Mouse (Mus musculus): ENCODE data around the gene Smim5.
"Not testable (repeated sequence)": the region's sequence is repeated elsewhere in the genome, so short reads cannot be mapped to it uniquely, and the experiment has no call there.

Gene Smim5

DNA sequence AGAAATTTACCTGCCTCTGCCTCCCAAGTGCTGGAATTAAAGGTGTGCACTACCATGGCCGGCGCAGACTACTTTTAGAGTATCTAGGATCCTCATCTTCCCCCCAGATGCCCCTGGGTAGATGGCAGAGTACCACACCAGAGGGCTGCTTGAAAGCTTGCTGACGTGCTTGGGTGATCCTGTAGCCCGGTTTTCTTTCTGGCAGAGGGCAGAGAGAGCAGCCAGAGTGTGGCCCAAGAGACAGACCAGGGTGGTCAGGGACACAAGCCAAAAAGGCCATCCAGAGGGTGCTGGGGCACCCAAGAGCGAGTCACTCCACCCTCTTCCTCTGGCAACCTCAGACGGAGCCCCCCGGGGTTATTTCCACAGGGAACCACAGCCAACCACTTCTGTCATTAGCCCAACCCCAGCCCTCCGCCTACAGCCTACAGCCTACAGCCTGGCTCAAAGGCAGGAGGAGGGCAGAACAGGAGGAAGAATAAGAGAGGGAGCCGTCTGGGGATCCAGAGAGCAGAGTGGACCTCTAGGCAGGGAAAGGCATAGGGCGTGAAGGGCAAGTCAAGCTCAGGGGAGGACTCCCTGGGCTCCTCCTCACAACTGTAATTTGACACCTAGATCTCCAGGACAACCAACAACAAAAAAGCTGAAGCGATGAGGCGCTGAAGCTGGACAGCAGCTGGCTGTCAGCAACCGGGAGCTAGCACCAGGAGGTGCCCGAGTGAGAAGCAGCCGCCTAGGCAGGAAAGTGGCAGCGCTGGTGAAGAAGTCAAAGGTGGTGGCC lies at the start of gene Smim5:
Gene Smim5, plus strand, starts transcription at position 481 of the 781 bp plus-strand sequence.
- in situ Hi-C loops (cut with MboI; ENCODE audit: unreplicated experiment in 2 of 2): loop anchor here in 1 of 2 experiments (25.0 kb wide), 1 partner anchor 913 kb away; no protein-coding TSS in a partner anchor

DNA sequence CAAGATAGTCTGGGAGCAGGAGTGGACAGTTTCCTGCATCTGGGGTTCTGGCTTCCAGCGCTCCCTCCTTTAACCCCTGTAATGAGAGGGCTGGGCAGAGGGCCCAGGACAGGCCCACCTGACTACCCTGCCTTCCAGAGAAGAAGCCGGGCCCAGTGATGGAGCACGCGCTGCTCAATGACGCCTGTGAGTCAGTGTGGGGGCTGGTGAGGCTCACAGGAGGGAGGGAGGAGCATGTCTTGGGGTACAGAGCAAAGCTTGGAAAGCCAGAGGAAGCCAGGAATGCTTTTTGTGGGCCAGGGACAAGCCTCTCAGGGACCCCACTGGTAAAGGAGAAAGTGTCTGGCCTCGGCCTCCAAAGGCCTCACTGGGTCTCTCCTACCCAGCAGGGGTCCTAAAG lies 45.1 kb upstream of the Smim5 start:
- in situ Hi-C loops (cut with MboI; ENCODE audit: unreplicated experiment in 2 of 2): no loop called here

DNA sequence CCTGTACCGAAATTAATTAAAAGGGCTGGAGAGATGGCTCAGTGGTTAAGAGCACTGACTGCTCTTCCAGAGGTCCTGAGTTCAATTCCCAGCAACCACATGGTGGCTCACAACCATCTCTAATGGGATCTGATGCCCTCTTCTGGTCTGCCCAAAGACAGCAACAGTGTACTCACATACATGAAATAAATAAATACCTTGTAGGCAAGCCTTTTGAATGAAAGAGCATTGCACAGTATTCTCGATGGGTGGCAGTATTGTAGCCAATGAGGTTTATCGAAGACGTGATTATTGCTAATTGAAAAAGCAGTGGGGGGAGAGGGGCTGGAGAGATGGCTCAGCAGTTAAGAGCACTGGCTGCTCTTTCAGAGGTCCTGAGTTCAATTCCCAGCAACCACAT lies 42.6 kb upstream of the Smim5 start:
- in situ Hi-C loops (cut with MboI; ENCODE audit: unreplicated experiment in 2 of 2): not testable (repeated sequence)

DNA sequence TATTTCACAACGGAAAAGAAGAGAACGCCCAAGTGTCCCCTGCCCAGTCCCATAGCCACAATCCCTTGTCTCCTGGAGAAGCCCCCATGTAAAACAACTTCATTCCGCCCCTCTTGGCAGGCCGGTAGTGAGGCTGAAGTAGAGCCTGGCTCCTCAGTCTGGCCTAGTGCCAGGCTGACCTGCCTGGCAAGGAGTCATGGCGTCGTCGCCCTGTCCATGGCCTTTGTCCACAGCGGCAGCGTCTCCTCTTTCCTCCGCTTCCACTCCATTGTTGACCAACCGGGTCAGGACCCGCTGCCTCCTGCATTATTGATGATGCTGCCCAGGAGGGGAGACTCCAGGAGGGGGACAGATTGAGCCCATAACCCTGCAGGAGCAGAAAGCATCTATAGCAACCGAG lies 41.8 kb upstream of the Smim5 start:
- in situ Hi-C loops (cut with MboI; ENCODE audit: unreplicated experiment in 2 of 2): no loop called here

DNA sequence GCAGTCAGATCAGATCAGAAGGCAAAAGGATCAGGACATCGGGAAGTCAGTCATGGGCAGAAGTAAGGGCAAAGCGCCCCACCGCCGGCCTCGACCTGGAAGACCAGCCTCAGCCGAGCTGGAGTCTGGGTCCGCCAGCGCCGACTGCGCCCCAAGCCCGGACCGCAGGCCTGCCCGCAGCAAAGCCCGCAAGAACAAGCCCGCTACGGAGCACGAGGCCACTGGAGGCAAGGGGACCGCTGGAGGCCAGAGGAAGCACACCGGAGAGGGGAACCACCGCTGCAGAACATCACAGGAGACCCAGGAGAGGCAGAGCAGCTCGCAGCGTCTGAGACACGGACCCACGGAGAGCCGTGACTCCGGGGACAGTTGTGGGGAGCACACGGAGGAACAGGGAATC lies 41.4 kb upstream of the Smim5 start, which contains the start of gene Myo15b:
Gene Myo15b, plus strand, starts transcription at position 53 of the 400 bp plus-strand sequence.
- in situ Hi-C loops (cut with MboI; ENCODE audit: unreplicated experiment in 2 of 2): no loop called here

DNA sequence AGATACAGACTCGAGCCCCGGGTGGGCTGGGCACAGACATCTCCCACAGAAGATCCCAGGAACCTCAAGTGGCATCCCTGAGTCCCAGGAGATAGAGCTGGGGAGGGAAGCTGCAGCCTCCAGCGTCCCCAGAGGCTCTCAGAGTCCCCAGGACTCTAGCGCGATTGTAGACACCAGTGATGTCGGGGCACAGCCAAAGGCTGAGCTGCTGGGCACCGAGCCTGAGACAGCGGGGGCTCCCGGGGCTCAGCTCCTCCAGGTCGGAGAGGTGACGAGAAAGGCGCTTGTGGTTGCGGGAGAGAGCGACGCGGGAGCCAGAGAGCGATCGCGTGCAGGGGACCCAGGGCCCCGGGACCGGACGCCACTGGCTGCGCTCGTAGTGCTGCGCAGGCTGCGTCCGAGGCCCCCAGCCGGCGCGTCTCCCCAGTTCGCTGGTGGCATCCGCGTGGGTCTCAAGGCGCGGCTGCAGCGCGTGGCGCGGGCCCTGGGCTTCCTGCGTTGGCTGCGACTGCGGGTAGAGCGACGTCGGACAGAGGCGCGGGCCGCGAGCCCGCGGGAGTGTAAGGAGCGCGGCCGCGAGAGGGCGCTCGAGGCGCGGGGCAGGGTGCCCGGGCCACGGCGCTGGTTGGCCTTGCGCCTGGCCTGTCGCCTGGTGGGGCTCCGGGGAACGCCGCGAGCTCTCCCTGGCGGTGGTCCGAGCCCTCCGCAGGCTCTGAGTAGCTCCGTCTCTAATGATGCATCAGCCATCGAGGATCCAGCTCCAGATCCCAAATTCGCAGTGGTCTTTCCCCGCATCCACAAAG lies 40.4 kb upstream of the Smim5 start:
- in situ Hi-C loops (cut with MboI; ENCODE audit: unreplicated experiment in 2 of 2): no loop called here

DNA sequence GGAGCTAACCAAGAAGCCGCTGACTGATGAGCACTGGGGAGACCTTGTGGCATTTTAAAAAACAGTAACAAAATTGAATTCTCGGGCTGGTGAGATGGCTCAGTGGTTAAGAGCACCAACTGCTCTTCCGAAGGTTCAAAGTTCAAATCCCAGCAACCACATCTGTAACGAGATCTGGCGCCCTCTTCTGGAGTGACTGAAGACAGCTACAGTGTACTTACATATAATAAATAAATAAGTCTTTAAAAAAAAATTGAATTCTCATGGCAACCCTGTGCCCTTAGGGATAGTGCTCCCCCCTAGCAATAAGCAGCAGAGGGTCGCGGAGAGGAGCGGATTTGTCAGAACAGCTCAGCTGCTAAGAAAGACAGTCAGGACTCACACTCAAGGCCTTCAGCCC lies 35.9 kb upstream of the Smim5 start:
- in situ Hi-C loops (cut with MboI; ENCODE audit: unreplicated experiment in 2 of 2): no loop called here

DNA sequence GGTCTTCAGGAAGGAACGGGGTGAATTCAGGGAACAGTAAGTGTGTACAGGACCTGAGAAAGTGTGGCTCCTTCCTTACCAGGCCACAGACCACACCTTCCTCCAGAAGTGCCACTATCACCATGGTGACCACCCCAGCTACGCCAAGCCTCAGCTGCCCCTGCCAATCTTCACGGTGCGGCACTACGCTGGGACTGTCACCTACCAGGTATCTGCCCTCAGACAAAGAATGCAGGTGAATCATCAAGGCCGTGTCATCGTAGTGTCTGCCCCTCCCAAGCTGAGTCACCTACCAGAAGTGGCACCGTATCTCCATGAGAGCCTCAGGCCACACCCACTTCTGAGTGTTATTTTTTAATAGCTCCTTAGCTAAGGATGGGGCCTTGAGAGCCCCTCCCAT lies 30.4 kb upstream of the Smim5 start:
- in situ Hi-C loops (cut with MboI; ENCODE audit: unreplicated experiment in 2 of 2): no loop called here

DNA sequence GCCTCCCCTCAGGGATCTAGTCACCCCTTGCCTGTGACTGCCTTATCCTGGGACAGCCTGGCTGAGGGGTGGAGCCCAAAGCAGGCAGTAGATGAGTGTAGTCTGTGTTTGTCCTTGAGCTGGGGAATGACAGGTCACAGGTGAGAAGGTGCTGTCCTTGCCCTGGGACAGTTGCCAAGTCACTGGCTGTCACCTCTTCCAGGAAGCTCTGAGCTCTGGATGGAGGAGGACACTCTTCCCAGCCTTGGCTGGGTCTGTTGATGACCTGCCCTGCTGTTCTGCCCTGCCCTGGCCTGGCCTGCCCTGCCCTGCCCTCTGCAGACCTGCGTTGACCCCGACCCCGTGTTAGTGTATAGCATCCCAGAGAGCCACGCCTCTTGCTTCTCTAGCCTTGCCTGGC lies 27.3 kb upstream of the Smim5 start:
- in situ Hi-C loops (cut with MboI; ENCODE audit: unreplicated experiment in 2 of 2): loop anchor here in 1 of 2 experiments (5.0 kb wide), 1 partner anchor 145 kb away; no protein-coding TSS in a partner anchor

DNA sequence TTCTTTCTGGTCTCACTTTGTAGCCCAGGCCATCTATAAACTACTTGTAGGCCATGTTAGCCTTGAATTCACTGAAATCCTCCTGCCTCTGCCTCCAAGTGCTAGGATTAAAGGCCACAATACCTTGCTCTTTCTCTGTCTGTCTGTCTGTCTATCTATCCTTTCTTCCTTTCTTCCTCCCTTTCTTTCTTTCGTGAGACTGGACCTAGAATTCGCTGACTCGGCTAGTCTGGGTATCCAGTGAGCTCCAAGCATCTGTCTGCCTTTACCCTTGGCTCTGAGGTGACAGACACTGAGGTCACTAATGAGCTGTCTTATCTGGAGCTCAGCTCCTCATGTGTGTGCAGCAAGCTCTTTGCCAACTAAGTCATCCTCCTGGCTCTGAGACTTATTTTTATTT lies 23.8 kb upstream of the Smim5 start:
- in situ Hi-C loops (cut with MboI; ENCODE audit: unreplicated experiment in 2 of 2): loop anchor here (5.0 to 25.0 kb wide), 2 partner anchors 154 to 936 kb away; no protein-coding TSS in a partner anchor

DNA sequence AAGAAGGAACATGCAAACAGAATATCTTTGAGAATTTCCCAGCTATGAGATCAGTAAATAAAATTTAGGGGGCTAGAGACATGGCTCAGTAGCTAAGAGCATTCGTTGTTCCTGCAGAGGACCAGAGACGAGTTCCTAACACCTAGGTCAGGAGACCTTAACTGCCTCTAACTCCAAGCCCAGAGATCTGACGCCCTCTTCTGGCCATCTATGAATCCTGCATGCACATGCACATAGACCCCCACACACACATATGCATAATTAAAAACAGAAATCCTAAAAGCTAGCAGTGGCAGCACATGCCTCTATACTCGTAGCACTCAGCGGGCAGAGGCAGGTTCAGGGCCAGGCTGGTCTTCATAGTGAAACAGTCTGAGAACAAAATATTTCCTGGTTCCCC lies 23.3 kb upstream of the Smim5 start:
- in situ Hi-C loops (cut with MboI; ENCODE audit: unreplicated experiment in 2 of 2): loop anchor here (5.0 to 25.0 kb wide), 2 partner anchors 154 to 936 kb away; no protein-coding TSS in a partner anchor

DNA sequence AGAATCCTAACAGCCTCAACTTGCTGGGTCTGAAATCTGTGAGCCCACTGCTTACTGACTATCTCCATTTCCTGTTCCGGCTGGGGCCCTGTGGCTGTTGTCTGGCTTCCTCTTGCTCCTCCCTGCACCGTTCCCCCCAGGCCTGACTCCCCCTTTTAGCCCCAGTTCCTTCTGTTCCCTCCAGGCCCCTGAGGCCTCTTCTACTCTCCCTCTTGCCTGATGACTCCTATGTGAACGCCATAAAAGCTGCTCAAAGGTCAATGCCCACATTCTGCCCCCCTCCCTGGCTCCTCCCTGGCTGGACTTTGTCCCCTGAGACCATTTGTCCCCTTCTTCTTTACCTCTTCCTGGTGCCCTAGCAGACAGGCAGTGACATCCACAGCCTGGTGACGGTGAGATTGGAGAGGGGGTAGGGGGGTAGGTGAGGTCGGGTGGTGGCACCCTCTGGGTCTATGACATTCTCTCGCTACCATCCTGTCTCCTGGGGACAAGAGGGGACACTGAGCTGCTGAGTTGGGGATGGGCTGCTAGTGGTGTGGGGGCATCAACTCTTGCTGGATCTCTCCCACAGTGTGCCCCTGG lies 22.5 kb upstream of the Smim5 start:
- in situ Hi-C loops (cut with MboI; ENCODE audit: unreplicated experiment in 2 of 2): loop anchor here (5.0 to 25.0 kb wide), 2 partner anchors 155 to 935 kb away; no protein-coding TSS in a partner anchor

DNA sequence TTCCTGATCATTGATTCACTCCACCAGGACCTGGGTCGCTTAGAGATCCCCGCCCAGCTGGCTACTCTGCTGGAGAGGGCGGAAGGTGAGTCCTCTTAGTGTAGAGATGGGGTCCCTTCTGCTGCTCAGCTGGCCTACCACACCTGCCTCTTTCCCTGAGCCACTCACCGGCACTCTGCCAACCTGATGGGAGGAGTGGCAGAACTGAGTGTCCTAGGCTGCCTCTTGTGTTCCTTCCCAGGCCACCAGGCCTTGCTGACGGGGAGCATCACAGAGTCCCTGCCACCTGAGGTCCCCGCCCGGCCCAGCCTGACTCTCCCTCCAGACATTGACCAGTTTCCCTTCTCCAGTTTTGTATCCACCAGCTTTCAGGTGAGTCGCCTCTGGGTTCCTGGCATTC lies 21.7 kb upstream of the Smim5 start:
- in situ Hi-C loops (cut with MboI; ENCODE audit: unreplicated experiment in 2 of 2): loop anchor here (5.0 to 25.0 kb wide), 2 partner anchors 156 to 934 kb away; no protein-coding TSS in a partner anchor

DNA sequence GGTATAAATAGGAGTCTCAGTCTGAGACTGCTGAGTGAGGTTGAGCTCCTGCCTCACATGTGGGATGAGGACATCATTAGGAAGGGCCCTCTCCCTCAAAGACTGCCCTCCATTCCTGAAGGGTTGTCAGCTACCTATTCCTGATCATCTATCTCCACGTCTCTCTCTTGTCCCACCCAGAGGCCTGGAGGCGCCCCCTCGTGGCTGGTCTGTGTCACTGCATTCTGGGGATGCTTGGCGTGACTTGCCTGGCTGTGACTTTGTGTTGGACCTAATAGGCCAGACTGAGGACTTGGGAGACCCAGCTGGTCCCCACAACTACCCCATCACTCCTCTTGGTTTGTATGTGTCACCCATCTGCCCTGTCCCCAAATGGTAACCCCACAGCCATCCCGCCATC lies 18.8 kb upstream of the Smim5 start:
- in situ Hi-C loops (cut with MboI; ENCODE audit: unreplicated experiment in 2 of 2): loop anchor here in 1 of 2 experiments (25.0 kb wide), 1 partner anchor 931 kb away; no protein-coding TSS in a partner anchor

DNA sequence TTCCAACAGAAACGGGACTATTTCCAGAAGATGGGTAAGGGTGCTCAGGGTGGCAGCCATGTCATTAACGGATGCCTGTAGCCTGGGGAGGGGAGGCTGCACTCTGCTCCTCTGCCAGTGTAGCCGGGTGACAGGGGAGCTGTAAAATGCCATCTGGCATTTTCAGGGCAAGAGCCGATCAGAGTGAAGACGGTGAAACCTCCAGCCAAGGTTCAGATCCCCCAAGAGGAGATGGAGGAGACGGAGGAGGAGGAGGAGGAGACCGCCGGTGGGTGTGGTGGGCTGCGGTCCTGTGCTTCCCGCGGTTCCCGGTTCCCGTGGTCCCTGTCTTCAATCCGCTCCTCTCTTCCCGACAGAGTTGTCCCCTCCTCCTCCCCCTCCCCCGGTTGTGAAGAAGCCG lies 16.5 kb upstream of the Smim5 start:
- in situ Hi-C loops (cut with MboI; ENCODE audit: unreplicated experiment in 2 of 2): loop anchor here in 1 of 2 experiments (25.0 kb wide), 1 partner anchor 929 kb away; no protein-coding TSS in a partner anchor

DNA sequence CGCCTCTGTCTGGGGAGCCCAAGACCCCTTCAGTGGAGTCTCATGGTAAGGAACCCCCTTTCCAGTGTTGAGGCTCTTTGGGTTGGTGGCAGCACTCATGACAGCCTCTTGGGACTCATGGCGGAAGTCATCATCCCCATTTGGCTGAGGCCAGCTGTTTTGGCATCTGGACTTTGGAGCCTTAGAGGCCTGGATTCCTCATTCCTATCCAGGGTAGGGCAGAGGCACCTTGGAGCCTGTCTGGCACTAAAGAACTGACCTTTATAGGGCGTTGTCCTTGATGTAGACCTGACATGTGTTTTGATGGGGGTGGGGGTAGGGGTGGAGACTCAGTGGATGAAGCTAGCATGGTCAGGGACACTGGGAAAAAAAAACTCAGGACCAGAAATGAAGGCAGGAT lies 15.4 kb upstream of the Smim5 start:
- in situ Hi-C loops (cut with MboI; ENCODE audit: unreplicated experiment in 2 of 2): loop anchor here in 1 of 2 experiments (25.0 kb wide), 1 partner anchor 928 kb away; no protein-coding TSS in a partner anchor

DNA sequence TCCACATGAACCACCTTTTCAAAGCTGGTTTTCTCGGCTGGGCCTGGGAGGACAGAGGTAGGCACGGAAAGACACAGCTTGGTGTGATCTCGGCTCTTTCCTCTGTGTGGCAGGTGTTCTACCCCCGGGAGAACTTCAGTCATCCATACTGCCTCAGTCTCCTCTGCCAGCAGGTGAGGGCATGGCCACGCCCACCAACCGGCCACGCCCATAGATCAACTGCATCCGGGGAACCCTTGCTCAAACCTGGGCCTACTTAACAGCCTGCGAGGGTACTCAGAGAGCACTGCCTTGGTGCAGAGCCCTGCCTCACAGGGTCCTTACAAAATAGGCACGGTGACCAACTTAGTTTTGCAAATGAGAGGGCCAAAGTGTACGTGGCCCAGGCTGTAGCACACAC lies 14.5 kb upstream of the Smim5 start:
- in situ Hi-C loops (cut with MboI; ENCODE audit: unreplicated experiment in 2 of 2): loop anchor here in 1 of 2 experiments (25.0 kb wide), 1 partner anchor 927 kb away; no protein-coding TSS in a partner anchor

DNA sequence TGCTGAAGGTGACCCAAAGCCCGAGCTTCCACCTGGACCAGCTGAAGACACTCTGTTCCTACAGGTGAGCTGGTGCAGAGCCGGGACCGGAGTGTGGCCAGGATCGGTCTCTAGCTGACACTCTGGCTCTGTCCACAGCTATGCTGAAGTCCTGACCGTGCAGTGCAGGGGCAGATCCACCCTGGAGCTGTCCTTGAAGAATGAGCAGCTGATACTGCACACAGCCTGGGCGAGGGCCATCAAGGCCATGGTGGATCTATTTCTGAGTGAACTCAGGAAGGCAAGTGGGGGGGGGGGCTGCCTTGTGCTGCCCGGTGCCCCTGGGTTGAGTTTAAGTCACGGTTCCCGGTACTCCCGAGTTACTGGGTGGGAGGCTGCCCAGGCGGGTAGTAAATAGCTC lies 13.3 kb upstream of the Smim5 start:
- in situ Hi-C loops (cut with MboI; ENCODE audit: unreplicated experiment in 2 of 2): loop anchor here in 1 of 2 experiments (25.0 kb wide), 1 partner anchor 926 kb away; no protein-coding TSS in a partner anchor

DNA sequence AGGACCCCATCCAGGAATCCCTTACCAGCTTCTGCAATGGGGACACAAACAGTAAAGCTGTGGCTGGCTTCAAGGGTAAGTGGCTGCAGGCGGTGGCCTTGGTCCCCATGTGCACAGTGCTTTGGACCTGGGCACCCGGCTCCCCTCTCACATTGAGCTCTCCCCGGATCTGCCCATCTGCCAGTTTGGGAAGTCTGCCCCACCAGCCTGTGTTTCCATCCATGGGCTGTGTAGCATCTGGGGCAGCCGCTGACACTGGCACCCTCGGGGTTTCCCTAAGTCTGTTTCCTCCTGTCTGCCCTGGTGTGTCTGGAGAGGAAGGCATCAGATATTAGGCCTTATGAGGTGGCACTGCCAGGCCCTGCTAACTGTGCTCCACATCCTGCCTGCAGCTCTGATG lies 11.7 kb upstream of the Smim5 start:
- in situ Hi-C loops (cut with MboI; ENCODE audit: unreplicated experiment in 2 of 2): loop anchor here in 1 of 2 experiments (25.0 kb wide), 1 partner anchor 924 kb away; no protein-coding TSS in a partner anchor

DNA sequence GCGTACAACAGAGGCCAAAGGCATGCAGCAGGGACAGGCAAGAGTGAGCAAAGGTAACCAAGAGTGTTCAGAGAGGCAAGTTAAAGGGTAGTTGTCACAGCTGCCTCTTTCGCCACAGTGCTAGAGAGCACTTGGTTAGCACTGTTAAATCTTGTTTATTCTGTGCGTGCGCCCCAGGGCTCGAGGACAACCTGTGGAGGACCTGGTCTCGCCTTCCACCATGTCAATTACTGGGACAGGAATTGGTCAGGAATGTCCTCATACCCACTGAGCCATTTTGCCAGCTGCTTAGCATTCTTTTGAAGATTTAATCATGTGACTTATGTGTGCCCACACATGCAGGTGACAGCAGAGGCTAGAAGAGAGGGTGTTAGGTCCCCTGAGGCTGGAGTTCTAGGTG lies 10.6 kb upstream of the Smim5 start:
- in situ Hi-C loops (cut with MboI; ENCODE audit: unreplicated experiment in 2 of 2): loop anchor here in 1 of 2 experiments (25.0 kb wide), 1 partner anchor 923 kb away; no protein-coding TSS in a partner anchor

All from v-Abl transformed pro-B cells (cell line).